Mouse (Mus musculus): ENCODE results near the gene Clcn7. TPM values are rescaled to one million over a fixed set of nuclear protein-coding genes. Genes with fewer than 3 reads are reported as not detected.
A peak's percentile ranks its signal among the peaks of the same experiment; 100 is the strongest.

Gene Clcn7
- polyA plus RNA-seq (2012; fragmentation: generic; extraction: Trizol), result 22.9 TPM

- Histone ChIP-seq H3K4me3 (peak within 1 kb of the TSS; percentile 46), H3K4me2 (ENCODE audit: low read depth) (peak within 1 kb of the TSS; percentile 90), H3K27me3 (ENCODE audit: control insufficient read depth, insufficient read depth, insufficient read length) (no peaks in the 10 kb centered on the region), H3K79me2 (ENCODE audit: control insufficient read depth, insufficient read depth) (peaks cover 31% of the 10 kb centered on the region), H3K36me3 (ENCODE audit: control insufficient read depth, insufficient read depth) (no peaks in the 10 kb centered on the region), H3ac (ENCODE audit: control insufficient read depth, insufficient read length) (peak within 1 kb of the TSS; percentile 54)
- TF ChIP-seq MAX (IDR thresholded peaks at IDR 0.05; ENCODE audit: low read depth) (no peak), TCF3 (IDR thresholded peaks at IDR 0.05; ENCODE audit: insufficient read length, low read depth) (no peak), SRF (IDR thresholded peaks at IDR 0.05; ENCODE audit: control insufficient read depth, insufficient read length, low read depth) (no peak), CEBPB (IDR thresholded peaks at IDR 0.05; ENCODE audit: insufficient read depth, poor library complexity, severe bottlenecking) (no peak), TCF12 (IDR thresholded peaks at IDR 0.05; ENCODE audit: insufficient read depth, poor library complexity, severe bottlenecking) (no peak), USF1 (IDR thresholded peaks at IDR 0.05; ENCODE audit: low read depth) (peak; percentile 100), POLR2A (IDR thresholded peaks at IDR 0.05; ENCODE audit: insufficient read length, low read depth) (peak; percentile 63), MYOG (IDR thresholded peaks at IDR 0.05; ENCODE audit: control insufficient read depth in 1 of 3, insufficient read depth in 1 of 3, insufficient read length in 2 of 3, low read depth in 2 of 3) (peak in 1 of 3 experiments; percentile 39), POLR2AphosphoS2 (IDR thresholded peaks at IDR 0.05; ENCODE audit: insufficient read length, low read depth) (peak; percentile 78), E2F4 (IDR thresholded peaks at IDR 0.05; ENCODE audit: insufficient read depth) (peak; percentile 80), REST (IDR thresholded peaks at IDR 0.05; ENCODE audit: insufficient read depth, insufficient read length) (no peak), MYOD1 (IDR thresholded peaks at IDR 0.05; ENCODE audit: control insufficient read depth in 1 of 3, insufficient read length in 2 of 3, low read depth in 2 of 3) (no peak)
Measured at GRCm38 (mm10) chr17:25133275-25133698, at the start of gene Clcn7. Gene Clcn7, plus strand, starts transcription at chr17:25133391.

- H3ac ChIP-seq (ENCODE audit: control insufficient read depth, insufficient read length), result no peak within 1 kb of the TSS
- no peaks in the 10 kb centered on the region for H3K79me2 ChIP-seq (ENCODE audit: control insufficient read depth, insufficient read depth)
- H3K36me3 ChIP-seq (ENCODE audit: control insufficient read depth, insufficient read depth), result no peaks in the 10 kb centered on the region
- H3K4me2 ChIP-seq (ENCODE audit: low read depth), result no peak within 1 kb of the TSS
- H3K27me3 ChIP-seq (ENCODE audit: control insufficient read depth, insufficient read depth, insufficient read length), result no peaks in the 10 kb centered on the region
- H3K4me3 ChIP-seq, result no peak within 1 kb of the TSS
- TF ChIP-seq POLR2AphosphoS2 (IDR thresholded peaks at IDR 0.05; ENCODE audit: insufficient read length, low read depth), result no peak
Measured at GRCm38 (mm10) chr17:25083444-25083931, 49.7 kb upstream of the Clcn7 start, which contains the start of gene Tmem204. Gene Tmem204, minus strand, starts transcription at chr17:25083591.

- H3K4me3 ChIP-seq, result no peak overlapping the region
- H3K4me2 ChIP-seq (ENCODE audit: low read depth), result no peak overlapping the region
- TF ChIP-seq MYOG (IDR thresholded peaks at IDR 0.05; ENCODE audit: control insufficient read depth in 1 of 3, insufficient read depth in 1 of 3, insufficient read length in 2 of 3, low read depth in 2 of 3) (peak in 1 of 3 experiments; percentile 40), USF1 (IDR thresholded peaks at IDR 0.05; ENCODE audit: low read depth) (no peak), TCF12 (IDR thresholded peaks at IDR 0.05; ENCODE audit: insufficient read depth, poor library complexity, severe bottlenecking) (peak; percentile 50), POLR2A (IDR thresholded peaks at IDR 0.05; ENCODE audit: insufficient read length, low read depth) (no peak), MYOD1 (IDR thresholded peaks at IDR 0.05; ENCODE audit: control insufficient read depth in 1 of 3, insufficient read length in 2 of 3, low read depth in 2 of 3) (peak; percentile 83 to 91 (median 88)), POLR2AphosphoS2 (IDR thresholded peaks at IDR 0.05; ENCODE audit: insufficient read length, low read depth) (no peak), SRF (IDR thresholded peaks at IDR 0.05; ENCODE audit: control insufficient read depth, insufficient read length, low read depth) (no peak)
- no peaks in the 10 kb centered on the region for H3K27me3 ChIP-seq (ENCODE audit: control insufficient read depth, insufficient read depth, insufficient read length)
- H3K79me2 ChIP-seq (ENCODE audit: control insufficient read depth, insufficient read depth), result no peaks in the 10 kb centered on the region
- no peaks in the 10 kb centered on the region for H3K36me3 ChIP-seq (ENCODE audit: control insufficient read depth, insufficient read depth)
- H3ac ChIP-seq (ENCODE audit: control insufficient read depth, insufficient read length), result no peak overlapping the region
Measured at GRCm38 (mm10) chr17:25084835-25085385, 48.3 kb upstream of the Clcn7 start.

DNA sequence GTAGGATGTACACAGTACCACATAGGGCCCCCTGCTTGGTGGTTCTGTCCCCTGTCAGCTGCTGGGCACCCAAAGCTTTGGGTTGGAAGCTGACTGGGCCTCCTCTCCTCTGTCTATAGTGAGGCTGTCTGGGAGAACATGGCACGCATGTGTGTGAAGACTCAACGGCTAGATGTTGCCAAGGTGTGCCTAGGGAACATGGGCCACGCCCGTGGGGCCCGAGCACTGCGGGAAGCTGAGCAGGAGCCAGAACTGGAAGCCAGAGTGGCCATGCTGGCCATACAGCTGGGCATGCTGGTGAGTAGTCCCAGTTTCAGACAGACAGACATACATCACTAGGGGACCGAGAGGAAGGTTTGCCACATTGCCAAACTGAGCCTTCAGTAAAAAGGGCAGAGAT, 46.5 kb upstream of the Clcn7 start:
- H3K36me3 ChIP-seq (ENCODE audit: control insufficient read depth, insufficient read depth), result no peaks in the 10 kb centered on the region
- no peak overlapping the region for H3K4me3 ChIP-seq
- H3K27me3 ChIP-seq (ENCODE audit: control insufficient read depth, insufficient read depth, insufficient read length), result no peaks in the 10 kb centered on the region
- no peaks in the 10 kb centered on the region for H3K79me2 ChIP-seq (ENCODE audit: control insufficient read depth, insufficient read depth)
- no peak overlapping the region for H3ac ChIP-seq (ENCODE audit: control insufficient read depth, insufficient read length)
- no peak overlapping the region for H3K4me2 ChIP-seq (ENCODE audit: low read depth)
- TF ChIP-seq POLR2A (IDR thresholded peaks at IDR 0.05; ENCODE audit: insufficient read length, low read depth) (no peak), MAX (IDR thresholded peaks at IDR 0.05; ENCODE audit: low read depth) (no peak), USF1 (IDR thresholded peaks at IDR 0.05; ENCODE audit: low read depth) (no peak), TCF12 (IDR thresholded peaks at IDR 0.05; ENCODE audit: insufficient read depth, poor library complexity, severe bottlenecking) (no peak), MYOG (IDR thresholded peaks at IDR 0.05; ENCODE audit: control insufficient read depth in 1 of 3, insufficient read depth in 1 of 3, insufficient read length in 2 of 3, low read depth in 2 of 3) (no peak), E2F4 (IDR thresholded peaks at IDR 0.05; ENCODE audit: insufficient read depth) (no peak), POLR2AphosphoS2 (IDR thresholded peaks at IDR 0.05; ENCODE audit: insufficient read length, low read depth) (no peak), SRF (IDR thresholded peaks at IDR 0.05; ENCODE audit: control insufficient read depth, insufficient read length, low read depth) (no peak)

GRCm38 (mm10) chr17:25089158-25089557, 44.0 kb upstream of the Clcn7 start:
- H3ac ChIP-seq (ENCODE audit: control insufficient read depth, insufficient read length), result no peak overlapping the region
- H3K36me3 ChIP-seq (ENCODE audit: control insufficient read depth, insufficient read depth), result no peaks in the 10 kb centered on the region
- H3K4me2 ChIP-seq (ENCODE audit: low read depth), result no peak overlapping the region
- no peaks in the 10 kb centered on the region for H3K79me2 ChIP-seq (ENCODE audit: control insufficient read depth, insufficient read depth)
- H3K27me3 ChIP-seq (ENCODE audit: control insufficient read depth, insufficient read depth, insufficient read length), result no peaks in the 10 kb centered on the region
- TF ChIP-seq MYOG (IDR thresholded peaks at IDR 0.05; ENCODE audit: control insufficient read depth in 1 of 3, insufficient read depth in 1 of 3, insufficient read length in 2 of 3, low read depth in 2 of 3), result no peak
- TF ChIP-seq TCF12 (IDR thresholded peaks at IDR 0.05; ENCODE audit: insufficient read depth, poor library complexity, severe bottlenecking), result no peak
- no peak for TF ChIP-seq MYOD1 (IDR thresholded peaks at IDR 0.05; ENCODE audit: control insufficient read depth in 1 of 3, insufficient read length in 2 of 3, low read depth in 2 of 3)
- no peak for TF ChIP-seq SRF (IDR thresholded peaks at IDR 0.05; ENCODE audit: control insufficient read depth, insufficient read length, low read depth)
- no peak for TF ChIP-seq REST (IDR thresholded peaks at IDR 0.05; ENCODE audit: insufficient read depth, insufficient read length)
- H3K4me3 ChIP-seq, result no peak overlapping the region
